Mouse (Mus musculus) liver, embryonic 11.5 days (tissue): ENCODE data around the gene Pax7. TPM values are rescaled to one million over a fixed set of nuclear protein-coding genes. Genes with fewer than 3 reads are reported as not detected.

Source experiments
- ATAC-seq: fragments of 200-750 bp; cut with Nextera tagmentation; replicated peaks from 2 replicates; pipeline ENCODE4 v1.8.0; 2017; ENCODE audit warnings: moderate number of reproducible peaks, mild to moderate bottlenecking, moderate TSS enrichment, moderate library complexity; ENCODE audit not compliant: low FRiP score
- DNase-seq: peaks from one replicate; pipeline ENCODE4 v3.0.0-alpha.2; 2017; ENCODE audit warnings: low spot score
- H3K27ac ChIP-seq: fragments of 300-500 bp; sonication (generic); 2 replicates; pipeline ENCODE4 v1.5.1; 2014; ENCODE audit warnings: mild to moderate bottlenecking, low read depth, low read length, control low read depth
- H3K27me3 ChIP-seq: fragments of 300-500 bp; sonication (generic); replicated peaks from 2 replicates; pipeline ENCODE4 v1.6.1; 2014; ENCODE audit warnings: low read length, mixed read lengths; ENCODE audit not compliant: control insufficient read depth, insufficient read depth
- H3K36me3 ChIP-seq: fragments of 300-500 bp; sonication (generic); 2 replicates; pipeline ENCODE4 v1.6.1; 2014; ENCODE audit warnings: mild to moderate bottlenecking, low read length, moderate library complexity, mixed read lengths; ENCODE audit not compliant: control insufficient read depth, insufficient read depth
- H3K4me1 ChIP-seq: fragments of 300-500 bp; sonication (generic); replicated peaks from 2 replicates; pipeline ENCODE4 v1.6.1; 2014; ENCODE audit warnings: low read length, mixed read lengths; ENCODE audit not compliant: control insufficient read depth, insufficient read depth
- H3K4me2 ChIP-seq: fragments of 300-500 bp; sonication (generic); 2 replicates; pipeline ENCODE4 v1.6.1; 2014; ENCODE audit warnings: mild to moderate bottlenecking, control low read depth, moderate library complexity
- H3K4me3 ChIP-seq: fragments of 300-500 bp; sonication (generic); 2 replicates; pipeline ENCODE4 v1.5.1; 2014; ENCODE audit warnings: low read depth, low read length, control low read depth
- H3K9ac ChIP-seq: fragments of 300-500 bp; sonication (generic); 2 replicates; pipeline ENCODE4 v1.6.1; 2014; ENCODE audit warnings: low read depth, low read length, control low read depth
- H3K9me3 ChIP-seq: fragments of 300-500 bp; sonication (generic); 2 replicates; pipeline ENCODE4 v1.6.1; 2016; ENCODE audit warnings: low read length, inconsistent platforms, mixed read lengths; ENCODE audit not compliant: control insufficient read depth
- WGBS: fragments of 180-500 bp; shearing (Covaris S2); extraction: QIAGEN DNeasy Blood & Tissue Kit; methylation state at CpG from one replicate; pipeline ENCODE4 v1.1.7; 2014; 5-methylcytosine and 5-hydroxymethylcytosine counted together
- polyA plus RNA-seq: library from polyadenylated mRNA; unstranded; fragments of >200 nt; fragmentation: Nextera tagmentation; extraction: Ambion mirVana; gene quantifications from 2 replicates; pipeline ENCODE4 v1.2.1, GENCODE M21; 2014

Gene Pax7
- polyA plus RNA-seq, 1 experiment from 2014 or later: 0.19 TPM

DNA sequence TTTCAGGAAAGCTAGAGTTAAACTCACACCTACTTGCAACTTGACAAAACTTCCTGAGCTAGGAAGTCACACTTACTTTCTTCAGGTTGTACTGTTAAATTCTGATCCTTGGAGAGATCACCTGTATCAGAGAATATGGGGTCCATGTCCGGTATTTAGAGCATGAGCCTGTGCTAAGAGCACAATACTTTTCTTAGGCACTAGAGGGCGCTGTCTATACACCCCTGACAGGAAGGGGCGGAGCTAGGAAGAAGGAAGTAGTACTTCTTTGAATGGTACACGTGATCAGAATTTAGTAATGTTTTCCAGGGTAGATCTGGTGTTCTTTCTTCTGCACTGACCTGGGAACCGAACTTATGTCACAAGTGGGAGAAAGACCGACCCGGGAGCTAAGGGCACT, 43.6 kb downstream of the Pax7 start:
- no peak overlapping the region for H3K9ac ChIP-seq
- no peak for ATAC-seq
- H3K27ac ChIP-seq: no peak overlapping the region
- H3K4me3 ChIP-seq: no peak overlapping the region
- H3K4me2 ChIP-seq: no peak overlapping the region
- H3K9me3 ChIP-seq: no peaks in the 10 kb centered on the region
- no peak for DNase-seq
- WGBS: 77% methylated on average over 7 of the region's 7 CpGs
- no peaks in the 10 kb centered on the region for H3K36me3 ChIP-seq
- no peaks in the 10 kb centered on the region; the same call in 1 of the 2 replicates for H3K4me1 ChIP-seq
- H3K27me3 ChIP-seq: peaks cover 6% of the 10 kb centered on the region

DNA sequence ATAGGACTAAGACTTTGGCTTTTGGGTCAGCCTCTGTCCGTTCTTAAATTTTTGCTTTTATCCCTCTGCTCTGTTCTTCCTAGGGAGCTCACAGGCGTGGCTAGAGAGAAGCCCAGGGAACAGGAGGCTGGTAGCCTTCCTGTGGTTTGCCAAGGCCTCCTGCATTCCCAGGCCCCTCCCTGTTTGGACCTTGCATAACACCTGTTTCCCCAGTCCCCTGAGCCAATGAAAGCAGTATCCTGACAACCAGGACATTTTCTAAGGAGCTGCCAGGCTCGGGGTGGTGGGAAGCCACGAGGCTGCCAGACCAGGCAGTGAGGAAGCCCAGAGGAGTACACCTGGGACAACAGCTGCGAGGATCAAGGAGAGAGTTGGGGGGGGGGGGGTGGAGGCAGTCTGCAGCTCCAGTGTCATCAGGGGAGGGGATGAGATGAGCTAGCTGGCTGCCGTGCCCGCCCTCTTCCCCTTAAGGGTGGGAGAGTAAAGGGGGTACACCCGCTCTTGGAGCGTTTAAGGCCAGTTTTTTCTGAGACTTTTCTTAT, 50.3 kb downstream of the Pax7 start:
- Histone ChIP-seq H3K4me2 (no peak overlapping the region), H3K9me3 (no peaks in the 10 kb centered on the region), H3K27me3 (peaks cover 13% of the 10 kb centered on the region), H3K27ac (no peak overlapping the region), H3K4me1 (no peaks in the 10 kb centered on the region), H3K9ac (no peak overlapping the region), H3K4me3 (no peak overlapping the region), H3K36me3 (no peaks in the 10 kb centered on the region)
- 55% methylated on average over 9 of the region's 9 CpGs for WGBS
- no peak for DNase-seq
- ATAC-seq: no peak

DNA sequence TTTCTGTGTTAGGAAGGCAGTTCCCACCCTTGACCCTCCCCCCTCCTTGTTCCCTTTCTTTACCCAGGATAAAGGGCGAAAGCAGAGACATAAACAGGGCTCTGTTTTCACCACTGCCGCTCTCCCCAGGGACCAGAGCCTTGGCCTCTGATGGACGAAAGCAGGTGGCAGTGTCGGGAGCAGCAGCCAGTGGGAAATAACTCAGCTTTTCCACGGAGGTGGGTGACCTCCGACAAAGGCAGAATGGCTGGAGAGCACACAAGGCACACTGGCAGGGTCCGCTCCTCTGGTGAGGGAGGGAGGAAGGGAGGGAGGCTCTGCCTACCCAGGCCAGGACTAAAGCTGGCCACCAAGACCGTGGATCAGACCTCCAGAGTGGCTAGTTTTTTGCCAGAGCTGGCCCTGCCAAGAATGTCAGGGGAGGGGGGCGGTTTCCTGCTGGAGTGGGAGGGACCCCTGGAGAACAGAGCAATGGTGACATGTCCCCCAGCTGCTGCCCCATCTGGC, 62.1 kb downstream of the Pax7 start:
- DNase-seq (no peak), ATAC-seq (no peak)
- H3K27me3 ChIP-seq: peaks cover 38% of the 10 kb centered on the region
- H3K36me3 ChIP-seq: no peaks in the 10 kb centered on the region
- no peaks in the 10 kb centered on the region for H3K4me1 ChIP-seq
- no peaks in the 10 kb centered on the region for H3K9me3 ChIP-seq
- WGBS: 23% methylated on average over 9 of the region's 9 CpGs
- no peak overlapping the region for H3K4me3 ChIP-seq
- H3K4me2 ChIP-seq: no peak overlapping the region
- no peak overlapping the region for H3K9ac ChIP-seq
- H3K27ac ChIP-seq: no peak overlapping the region

DNA sequence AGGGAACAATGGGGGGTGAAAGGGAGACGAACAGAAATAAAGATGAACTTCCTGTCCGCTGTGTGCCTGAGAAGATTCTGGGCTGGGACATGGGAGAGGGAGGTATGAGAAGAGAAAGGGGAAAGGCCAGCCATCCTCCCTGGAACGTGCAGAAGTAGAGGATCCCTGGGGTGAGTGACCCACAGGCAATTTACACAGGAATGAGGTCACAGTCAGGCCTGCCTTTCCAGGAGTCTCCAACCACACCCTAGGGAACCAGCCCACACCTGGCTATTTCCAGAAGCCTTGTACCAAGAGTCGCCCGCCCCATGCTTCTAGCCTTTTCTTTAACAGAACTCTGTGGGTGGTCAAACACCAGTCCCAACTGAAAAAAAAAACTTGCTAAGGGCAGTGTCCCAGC, 65.5 kb downstream of the Pax7 start:
- ATAC-seq: no peak
- no peak for DNase-seq
- 25% methylated on average over 5 of the region's 5 CpGs for WGBS

DNA sequence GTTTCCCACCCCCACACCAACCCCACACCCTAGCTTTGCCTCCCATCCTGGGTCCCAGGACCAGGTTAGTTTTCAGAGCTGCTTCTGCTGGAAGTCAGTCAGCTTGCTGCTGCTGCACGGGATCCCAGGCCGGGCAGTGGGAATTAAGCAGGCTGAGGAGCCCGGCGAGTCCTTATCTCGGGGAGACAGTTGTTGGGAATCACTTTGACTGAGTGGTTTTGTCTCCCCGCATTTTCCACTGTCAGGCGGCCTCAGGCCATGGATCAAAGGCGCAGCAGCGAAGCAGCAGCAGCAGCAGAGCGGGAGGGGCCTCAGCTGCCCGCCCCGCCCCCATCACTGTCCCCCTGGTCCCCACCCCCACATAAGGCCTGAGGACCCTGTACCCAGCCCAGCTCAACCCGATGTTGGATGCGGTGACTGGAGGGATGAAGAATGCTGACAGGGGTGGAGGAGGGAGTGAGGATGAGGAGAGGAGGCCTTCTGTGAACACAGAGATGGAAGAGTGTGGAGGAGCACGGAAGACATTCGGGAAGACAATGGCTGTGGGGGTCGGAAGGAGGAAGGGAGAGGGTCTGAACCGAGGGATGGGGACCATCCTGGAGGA, 66.1 kb downstream of the Pax7 start:
- Histone ChIP-seq H3K9ac (no peak overlapping the region), H3K27me3 (peaks cover 57% of the 10 kb centered on the region), H3K4me3 (no peak overlapping the region), H3K4me2 (no peak overlapping the region), H3K4me1 (no peaks in the 10 kb centered on the region), H3K36me3 (no peaks in the 10 kb centered on the region), H3K27ac (no peak overlapping the region), H3K9me3 (no peaks in the 10 kb centered on the region)
- 5% methylated on average over 18 of the region's 18 CpGs for WGBS
- DNase-seq (no peak), ATAC-seq (no peak)

More for the DNA sequence above, 65.5 kb downstream of the Pax7 start:
- Histone ChIP-seq H3K9ac (no peak overlapping the region), H3K4me3 (no peak overlapping the region), H3K27me3 (peaks cover 52% of the 10 kb centered on the region), H3K36me3 (no peaks in the 10 kb centered on the region), H3K4me2 (no peak overlapping the region), H3K4me1 (no peaks in the 10 kb centered on the region), H3K27ac (no peak overlapping the region), H3K9me3 (no peaks in the 10 kb centered on the region)

DNA sequence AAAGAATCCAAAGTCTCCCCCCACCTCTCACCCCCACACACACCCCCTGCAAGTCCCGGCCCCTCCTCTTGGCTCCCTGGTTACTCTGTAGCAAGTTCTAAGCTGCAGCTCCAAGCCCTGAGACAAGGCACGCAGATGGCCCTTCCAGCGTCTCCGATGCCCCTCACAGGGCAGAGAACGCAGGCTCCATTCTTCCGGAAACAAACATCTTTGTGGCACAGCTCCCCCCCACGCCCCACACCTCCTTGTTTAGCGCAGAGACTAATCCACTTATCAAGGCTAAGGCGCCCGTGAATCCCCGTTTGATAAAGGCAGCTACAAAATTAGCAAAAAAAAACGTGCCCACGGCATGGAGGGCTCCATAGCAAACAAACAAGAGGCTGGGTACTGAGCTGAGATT, 71.4 kb downstream of the Pax7 start:
- DNase-seq (no peak), ATAC-seq (no peak)
- 10% methylated on average over 13 of the region's 13 CpGs for WGBS
- no peaks in the 10 kb centered on the region for H3K36me3 ChIP-seq
- H3K9me3 ChIP-seq: no peaks in the 10 kb centered on the region
- no peak overlapping the region for H3K27ac ChIP-seq
- no peak overlapping the region for H3K4me2 ChIP-seq
- no peaks in the 10 kb centered on the region for H3K4me1 ChIP-seq
- no peak overlapping the region for H3K4me3 ChIP-seq
- peaks cover 59% of the 10 kb centered on the region for H3K27me3 ChIP-seq
- H3K9ac ChIP-seq: no peak overlapping the region

DNA sequence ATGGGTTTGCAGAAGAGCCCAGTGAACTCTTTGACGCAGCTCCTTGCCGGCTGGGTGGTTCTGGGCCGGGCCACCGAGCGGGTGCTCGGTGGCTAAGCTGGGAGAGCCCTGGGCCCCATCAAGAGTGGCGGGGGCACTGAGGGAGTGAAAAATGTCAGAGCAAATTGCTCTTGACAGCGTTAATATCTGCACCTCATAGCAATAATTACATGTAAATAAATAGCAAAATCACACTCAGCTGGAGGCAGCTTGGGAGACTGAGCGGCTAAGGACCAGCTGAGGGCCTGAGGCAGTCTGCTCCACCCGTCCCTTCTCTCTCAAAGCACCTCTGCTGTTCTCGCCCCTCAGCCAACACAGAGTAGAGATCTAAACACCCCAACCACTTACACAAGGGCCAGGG, 72.6 kb downstream of the Pax7 start:
- no peak overlapping the region for H3K9ac ChIP-seq
- 63% methylated on average over 11 of the region's 11 CpGs for WGBS
- H3K4me3 ChIP-seq: no peak overlapping the region
- ATAC-seq (no peak), DNase-seq (no peak)
- H3K27me3 ChIP-seq: peaks cover 55% of the 10 kb centered on the region
- H3K4me1 ChIP-seq: no peaks in the 10 kb centered on the region
- no peaks in the 10 kb centered on the region for H3K36me3 ChIP-seq
- no peak overlapping the region for H3K27ac ChIP-seq
- H3K4me2 ChIP-seq: no peak overlapping the region
- H3K9me3 ChIP-seq: no peaks in the 10 kb centered on the region

DNA sequence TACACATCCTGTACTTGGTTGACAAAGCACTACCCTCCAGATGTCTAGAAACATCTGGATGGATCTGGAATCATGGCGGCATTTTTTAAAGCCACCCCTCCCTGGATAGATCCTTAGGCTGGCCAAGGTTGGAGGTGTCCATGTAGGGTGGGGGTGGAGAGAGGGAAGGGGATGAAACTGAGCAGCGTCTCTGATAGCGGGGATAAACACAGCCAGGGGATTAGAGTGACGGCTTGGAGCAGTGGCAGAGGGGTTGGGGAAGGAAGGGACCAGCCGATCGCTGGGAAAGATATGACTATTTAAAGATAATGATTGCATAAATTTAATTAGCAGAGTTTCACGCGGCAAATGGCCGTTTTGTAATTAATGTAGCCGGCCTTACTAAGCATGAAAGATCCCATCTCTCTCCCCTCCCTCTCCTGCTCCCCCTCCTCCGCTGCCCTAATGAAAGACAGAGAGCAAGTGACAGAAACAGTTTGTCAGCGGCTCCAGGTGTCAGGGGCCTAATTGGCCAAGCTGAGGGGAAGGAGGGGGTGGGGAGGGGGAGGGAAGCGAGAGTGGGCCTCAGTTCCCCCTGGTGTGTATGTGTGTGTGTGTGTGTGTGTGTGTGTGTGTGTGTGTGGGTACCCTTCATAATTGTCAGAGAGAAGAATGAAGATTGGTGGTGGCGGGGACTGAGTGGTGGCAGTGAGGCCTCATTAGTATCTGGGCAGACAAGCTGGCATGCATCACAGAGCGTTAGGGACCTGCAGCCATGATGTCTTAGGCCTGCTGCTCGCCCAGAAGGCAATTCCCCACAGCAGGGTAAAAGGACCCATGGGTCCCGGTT, 74.6 kb downstream of the Pax7 start:
- no peaks in the 10 kb centered on the region for H3K4me1 ChIP-seq
- no peaks in the 10 kb centered on the region for H3K36me3 ChIP-seq
- H3K27me3 ChIP-seq: peaks cover 58% of the 10 kb centered on the region

More for the DNA sequence above, 74.6 kb downstream of the Pax7 start:
- 18% methylated on average over 17 of the region's 17 CpGs for WGBS
- no peaks in the 10 kb centered on the region for H3K9me3 ChIP-seq
- H3K9ac ChIP-seq: no peak overlapping the region
- no peak overlapping the region for H3K27ac ChIP-seq
- ATAC-seq: no peak
- DNase-seq: no peak
- H3K4me2 ChIP-seq: no peak overlapping the region
- no peak overlapping the region for H3K4me3 ChIP-seq
